Mouse (Mus musculus): ENCODE results near the gene Myo18b. TPM values are rescaled to one million over a fixed set of nuclear protein-coding genes. Genes with fewer than 3 reads are reported as not detected.

The Myo18b gene
- 10 to 100 TPM in 1 of 2 experiments, 1 to 10 TPM in 1; 6.4 to 20.1 TPM for total RNA-seq (2021)
- long read RNA-seq, experiment 1, partial matches to known transcripts: 3 of 3 reads
- long read RNA-seq, experiment 1, other reads (novel, unspliced or antisense): 0 of 3 reads
- long read RNA-seq, experiment 2, full-length matches to known transcripts: 1 of 6 reads
- long read RNA-seq, experiment 2, partial matches to known transcripts: 5 of 6 reads
- long read RNA-seq, experiment 2, other reads (novel, unspliced or antisense): 0 of 6 reads

DNA sequence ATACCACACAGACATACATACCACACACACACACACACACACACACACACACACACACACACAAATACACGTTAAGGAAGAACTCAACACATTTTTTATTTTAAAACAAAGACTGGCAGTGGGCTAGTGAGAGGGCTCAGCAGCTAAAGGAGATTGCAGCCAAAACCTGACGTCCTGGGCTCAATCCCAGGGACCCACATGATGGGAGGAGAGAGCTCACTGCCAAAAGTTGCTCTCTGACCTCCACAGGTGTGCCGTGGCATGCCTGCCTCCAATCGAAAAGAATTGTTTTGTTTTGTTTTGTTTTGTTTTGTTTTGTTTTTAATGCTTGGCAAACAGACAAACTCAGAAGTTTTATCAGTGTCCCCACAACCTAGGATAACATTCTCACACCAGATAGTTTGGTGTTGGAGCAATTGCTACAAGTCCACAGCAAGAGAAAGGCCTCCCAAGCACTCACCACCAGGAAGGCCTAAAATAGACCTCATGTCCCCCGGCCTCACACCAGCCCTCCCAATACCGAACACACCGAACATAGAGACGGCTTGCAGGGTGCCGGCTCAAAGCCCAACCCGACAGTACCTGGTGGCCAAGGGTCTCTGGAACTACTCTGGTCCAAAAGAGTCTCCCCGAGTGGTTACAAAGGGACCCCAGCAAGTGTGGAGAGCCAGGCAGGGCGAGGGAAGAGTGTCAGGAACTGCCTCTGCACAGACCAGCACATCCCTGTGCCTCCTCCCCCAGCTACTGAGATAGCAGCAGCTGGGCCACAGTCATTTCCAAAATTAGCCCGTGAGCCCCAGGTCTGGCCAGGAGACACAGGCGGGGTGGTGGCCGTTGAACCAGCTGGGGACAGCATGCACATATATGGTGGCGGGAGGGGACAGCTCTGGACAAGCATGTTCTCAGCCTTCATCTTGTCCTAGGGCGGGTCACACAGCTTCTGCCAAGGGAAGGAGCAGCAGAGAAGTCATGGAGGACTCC is at the start of gene Myo18b:
TSS of gene Myo18b (minus strand) at position 689 of the 981 bp plus-strand sequence.
- no peak for DNase-seq

- DNase-seq: no peak
These were observed 49.8 kb upstream of the Myo18b start for GRCm38 (mm10) chr5:112945925-112946324.

GRCm38 (mm10) chr5:112942244-112942643 is 46.1 kb upstream of the Myo18b start:
- DNase-seq: no peak

- peak; percentile 43 for DNase-seq
These were observed 44.8 kb upstream of the Myo18b start for GRCm38 (mm10) chr5:112941001-112941400.

DNA sequence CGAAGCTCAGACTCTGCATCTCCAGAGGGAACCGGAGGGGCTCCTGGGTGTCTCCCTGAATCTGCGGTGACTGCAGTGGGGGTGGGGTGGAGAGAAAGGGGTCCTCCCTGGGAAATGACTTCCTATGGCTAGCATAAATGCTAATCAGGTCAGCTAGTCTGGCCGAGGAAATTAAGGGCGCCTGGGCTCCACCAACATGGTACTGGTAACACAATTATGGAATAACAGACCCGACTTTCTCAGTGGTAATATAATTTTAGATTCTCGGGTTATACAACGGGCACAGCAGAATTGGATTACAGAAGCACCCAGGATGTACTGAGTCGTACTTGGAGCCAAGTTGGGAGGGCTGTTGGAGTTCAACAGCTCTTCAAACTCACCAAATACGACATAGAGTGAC is 40.5 kb upstream of the Myo18b start:
- DNase-seq: no peak

- DNase-seq: no peak
These were observed 39.3 kb upstream of the Myo18b start for GRCm38 (mm10) chr5:112935436-112935835.

- DNase-seq: no peak
These were observed 36.9 kb upstream of the Myo18b start for GRCm38 (mm10) chr5:112932878-112933567.

GRCm38 (mm10) chr5:112931901-112932300 is 35.7 kb upstream of the Myo18b start:
- no peak for DNase-seq

DNA sequence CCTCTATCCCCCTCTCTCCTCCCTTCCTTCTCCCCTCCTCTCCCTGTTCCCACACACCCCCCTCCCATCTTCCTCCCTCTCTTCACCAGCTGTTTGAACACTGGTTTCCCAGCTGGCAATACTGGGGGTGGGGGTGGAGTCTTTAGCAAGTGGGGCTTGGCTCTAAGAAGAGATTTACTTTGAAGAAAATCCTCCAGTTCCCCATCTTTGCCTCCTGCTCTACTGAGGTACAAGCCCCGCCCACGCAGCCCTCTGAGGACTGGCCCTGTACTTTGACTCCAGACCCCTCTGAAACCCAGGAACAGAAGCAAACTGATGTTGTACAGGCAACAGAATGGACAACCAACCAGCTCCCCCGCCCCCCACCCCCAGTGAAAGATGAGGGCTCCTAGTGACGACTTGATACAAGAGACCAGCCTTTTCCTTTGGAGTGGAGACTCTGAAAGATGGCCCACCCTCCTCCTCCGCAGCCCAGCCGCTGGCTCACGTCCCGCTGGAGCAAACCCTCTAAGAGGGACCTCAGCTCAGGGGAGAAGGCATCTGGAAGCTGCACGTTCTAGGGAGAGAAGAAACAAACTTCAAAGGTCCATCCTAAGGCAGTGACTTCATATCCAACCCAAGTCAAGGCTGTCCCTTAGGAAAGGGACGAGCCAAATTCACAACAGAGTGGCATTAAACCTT is 32.2 kb upstream of the Myo18b start:
- no peak for DNase-seq

DNA sequence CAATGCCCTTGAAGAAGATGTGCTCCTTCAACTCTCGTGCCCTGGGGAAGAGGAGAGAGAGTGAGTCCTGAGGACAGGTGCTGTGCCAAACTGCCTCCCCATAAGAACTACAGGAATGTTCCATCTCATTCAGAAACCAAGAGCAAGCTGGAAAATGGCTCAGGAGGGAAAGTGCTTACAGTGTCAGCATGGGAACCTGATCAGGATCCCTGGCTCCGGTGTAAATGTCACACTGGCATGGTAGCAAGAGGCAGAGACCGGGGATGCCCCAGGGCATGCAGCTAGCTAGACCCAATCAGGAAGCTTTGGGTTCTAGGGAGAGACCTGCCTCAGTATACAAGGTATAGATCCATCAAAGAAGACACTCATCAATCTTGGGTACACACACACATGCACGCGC is 29.3 kb upstream of the Myo18b start:
- DNase-seq: no peak

- no peak for DNase-seq
These were observed 28.6 kb upstream of the Myo18b start for GRCm38 (mm10) chr5:112924806-112925205.

- DNase-seq: no peak
These were observed 27.7 kb upstream of the Myo18b start for GRCm38 (mm10) chr5:112923841-112924240.

GRCm38 (mm10) chr5:112921914-112922313 is 25.8 kb upstream of the Myo18b start:
- no peak for DNase-seq

DNA sequence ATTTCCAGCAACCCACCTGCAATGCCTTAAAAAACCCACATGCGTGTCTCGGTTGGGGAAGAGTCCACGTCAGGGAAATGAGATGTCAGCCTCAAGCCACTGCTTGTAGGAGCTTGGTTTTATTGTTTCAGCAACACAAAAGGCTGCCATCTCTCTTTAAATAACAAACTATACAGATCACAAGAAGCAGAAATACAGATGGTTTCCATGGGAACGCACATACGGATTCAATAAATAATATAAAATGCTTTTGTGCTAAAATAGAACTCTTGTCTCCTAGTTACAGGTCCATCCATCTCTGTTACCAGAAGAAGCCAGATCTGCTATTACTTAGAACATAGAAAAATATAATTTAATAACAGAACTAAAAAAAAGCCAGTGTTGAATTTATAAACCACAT is 14.2 kb upstream of the Myo18b start:
- DNase-seq: no peak

DNA sequence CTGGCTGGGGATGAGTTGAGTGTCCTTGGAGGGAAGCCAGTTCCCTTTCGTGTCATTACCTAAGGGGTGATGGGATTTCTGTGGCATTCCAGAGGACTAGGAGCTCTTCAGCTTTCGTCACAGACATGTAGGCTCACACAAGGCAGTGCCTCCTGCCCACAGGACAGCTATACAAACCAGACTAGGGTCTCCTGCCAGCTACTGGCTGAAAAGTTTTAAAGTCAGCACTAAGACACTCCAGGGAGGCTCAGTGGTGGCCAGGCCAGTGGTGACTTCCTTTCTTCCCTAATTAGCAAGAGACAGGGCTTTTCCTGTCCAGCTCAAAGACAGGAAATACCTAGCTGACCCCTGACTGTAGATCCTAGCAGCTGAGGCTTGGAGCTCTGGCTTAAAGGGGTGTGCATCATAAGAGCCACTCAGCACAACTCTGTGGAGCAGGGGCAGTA is 12.0 kb upstream of the Myo18b start:
- no peak for DNase-seq

DNA sequence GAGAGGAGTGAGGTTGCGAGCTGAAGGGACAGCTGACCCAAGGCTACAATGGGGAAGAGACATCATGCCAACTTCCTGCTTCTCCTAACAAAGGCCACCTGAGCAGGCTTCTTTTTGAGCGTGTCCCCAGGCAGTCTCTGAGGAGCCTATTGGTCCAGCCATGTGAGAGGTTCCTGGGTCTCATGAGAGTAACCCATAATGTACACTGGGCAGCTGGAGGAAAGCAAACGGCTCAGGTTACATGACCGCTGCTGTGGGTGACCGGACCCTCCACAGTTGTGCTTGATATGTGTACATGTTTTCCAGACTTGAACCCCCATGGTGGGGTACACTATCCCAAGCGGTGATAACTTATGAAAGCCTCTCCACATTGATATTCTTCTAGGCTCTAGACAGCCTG is 11.3 kb upstream of the Myo18b start:
- no peak for DNase-seq

DNA sequence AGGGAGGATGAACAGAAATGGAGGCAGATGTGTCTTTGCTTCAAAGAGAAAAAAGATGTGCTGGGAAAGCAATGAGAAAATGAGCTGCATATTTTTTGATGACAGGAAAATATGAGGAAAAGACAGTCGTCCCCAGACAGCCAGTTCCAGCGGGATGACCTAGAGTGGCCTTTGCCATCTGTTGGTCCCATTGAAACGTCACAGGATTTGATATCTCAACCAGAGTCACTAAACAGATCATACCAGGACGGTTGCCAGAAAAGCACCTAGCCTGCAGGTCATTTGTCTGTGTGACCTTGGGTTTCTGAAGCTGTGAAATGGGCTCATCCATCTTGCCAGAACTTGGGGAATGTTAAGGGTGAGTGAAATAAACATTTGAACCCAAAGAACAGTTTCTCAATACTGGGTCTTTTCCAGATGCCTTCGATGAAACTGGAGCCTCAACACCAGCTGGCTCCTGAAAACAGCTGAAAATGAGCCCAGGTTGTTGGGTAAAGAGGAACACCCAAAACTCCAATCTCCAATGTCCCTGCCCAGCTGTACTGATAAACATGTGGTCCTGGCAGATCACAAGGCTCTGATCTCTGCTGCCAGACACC is 2.6 kb downstream of the Myo18b start:
- DNase-seq: no peak

GRCm38 (mm10) chr5:112892411-112892810 is 3.8 kb downstream of the Myo18b start:
- no peak for DNase-seq

- no peak for DNase-seq
These were observed 7.5 kb downstream of the Myo18b start for GRCm38 (mm10) chr5:112888651-112889050.

GRCm38 (mm10) chr5:112886687-112887491 is 9.3 kb downstream of the Myo18b start:
- DNase-seq: peak; percentile 82
